Mouse (Mus musculus) stomach, embryonic 16.5 days (tissue): ENCODE measurements around the gene Spata5. TPM values are rescaled to one million over a fixed set of nuclear protein-coding genes. Genes with fewer than 3 reads are reported as not detected.
"Not testable (repeated sequence)": the region's sequence is repeated elsewhere in the genome, so short reads cannot be mapped to it uniquely, and the experiment has no call there.

Experiments
- ATAC-seq: fragments of 200-750 bp; cut with Nextera tagmentation; 2 replicates; pipeline ENCODE4 v1.8.0; 2017; ENCODE audit warnings: moderate number of reproducible peaks, moderate TSS enrichment; ENCODE audit not compliant: insufficient read depth, low FRiP score
- H3K27ac ChIP-seq: fragments of 300-500 bp; sonication (generic); 2 replicates; pipeline ENCODE4 v1.5.1; 2014; ENCODE audit warnings: low read length
- H3K27me3 ChIP-seq: fragments of 300-500 bp; sonication (generic); 2 replicates; pipeline ENCODE4 v1.6.1; 2014; ENCODE audit warnings: low read length, control low read depth, mixed read lengths; ENCODE audit not compliant: control insufficient read depth, insufficient read depth
- H3K36me3 ChIP-seq: fragments of 300-500 bp; sonication (generic); 2 replicates; pipeline ENCODE4 v1.6.1; 2014; ENCODE audit warnings: low read length; ENCODE audit not compliant: control insufficient read depth, insufficient read depth
- H3K4me1 ChIP-seq: fragments of 300-500 bp; sonication (generic); 2 replicates; pipeline ENCODE4 v1.6.1; 2014; ENCODE audit warnings: low read length, control low read depth, mixed read lengths; ENCODE audit not compliant: control insufficient read depth, insufficient read depth
- H3K4me2 ChIP-seq: fragments of 300-500 bp; sonication (generic); 2 replicates; pipeline ENCODE4 v1.6.1; 2014; ENCODE audit warnings: low read depth, low read length, mixed read lengths
- H3K4me3 ChIP-seq: fragments of 300-500 bp; sonication (generic); replicated peaks from 2 replicates; pipeline ENCODE4 v1.5.1; 2014; ENCODE audit warnings: mild to moderate bottlenecking, low read length
- H3K9ac ChIP-seq: fragments of 300-500 bp; sonication (generic); 2 replicates; pipeline ENCODE4 v1.6.1; 2014; ENCODE audit warnings: low read length
- H3K9me3 ChIP-seq: fragments of 300-500 bp; sonication (generic); replicated peaks from 2 replicates; pipeline ENCODE4 v1.6.1; 2016; ENCODE audit warnings: low read length, control low read depth; ENCODE audit not compliant: control insufficient read depth
- WGBS: fragments of 180-500 bp; shearing (Covaris S2); extraction: QIAGEN DNeasy Blood & Tissue Kit; methylation state at CpG from one replicate; pipeline ENCODE4 v1.1.7; 2014; 5-methylcytosine and 5-hydroxymethylcytosine counted together
- polyA plus RNA-seq: library from polyadenylated mRNA; unstranded; fragments of >200 nt; fragmentation: Nextera tagmentation; extraction: Ambion mirVana; gene quantifications from 2 replicates; pipeline ENCODE4 v1.2.1, GENCODE M21; 2015

Gene Spata5
- polyA plus RNA-seq, 1 experiment from 2014 or later, result 28.0 TPM

GRCm38 (mm10) chr3:37510055-37511032, 90.6 kb downstream of the Spata5 start:
- no peak overlapping the region for H3K4me2 ChIP-seq
- ATAC-seq, result no peak
- H3K27me3 ChIP-seq, result no peaks in the 10 kb centered on the region
- H3K9ac ChIP-seq, result no peak overlapping the region
- 65% methylated on average over 7 of the region's 7 CpGs for WGBS
- H3K36me3 ChIP-seq, result no peaks in the 10 kb centered on the region
- no peaks in the 10 kb centered on the region for H3K9me3 ChIP-seq
- no peak overlapping the region for H3K27ac ChIP-seq
- no peak overlapping the region for H3K4me3 ChIP-seq
- no peaks in the 10 kb centered on the region for H3K4me1 ChIP-seq

- Histone ChIP-seq H3K27me3 (no peaks in the 10 kb centered on the region), H3K9ac (no peak overlapping the region), H3K4me2 (no peak overlapping the region), H3K27ac (no peak overlapping the region), H3K4me3 (no peak overlapping the region), H3K9me3 (no peaks in the 10 kb centered on the region), H3K4me1 (no peaks in the 10 kb centered on the region), H3K36me3 (no peaks in the 10 kb centered on the region)
- WGBS, result 24% methylated on average over 2 of the region's 2 CpGs
- ATAC-seq, result no peak
Measured at GRCm38 (mm10) chr3:37515485-37515884, 95.8 kb downstream of the Spata5 start.

GRCm38 (mm10) chr3:37516379-37516778, 96.7 kb downstream of the Spata5 start:
- Histone ChIP-seq H3K36me3 (no peaks in the 10 kb centered on the region), H3K4me2 (no peak overlapping the region), H3K27me3 (no peaks in the 10 kb centered on the region), H3K9me3 (no peaks in the 10 kb centered on the region), H3K4me3 (no peak overlapping the region), H3K27ac (no peak overlapping the region), H3K9ac (no peak overlapping the region), H3K4me1 (no peaks in the 10 kb centered on the region)
- WGBS, result 97% methylated on average over 2 of the region's 2 CpGs
- ATAC-seq, result no peak

GRCm38 (mm10) chr3:37518611-37519010, 98.9 kb downstream of the Spata5 start:
- no peak for ATAC-seq
- no peaks in the 10 kb centered on the region for H3K9me3 ChIP-seq

GRCm38 (mm10) chr3:37520334-37521023, 100.8 kb downstream of the Spata5 start:
- no peak overlapping the region for H3K4me3 ChIP-seq
- no peaks in the 10 kb centered on the region for H3K9me3 ChIP-seq
- 76% methylated on average over 3 of the region's 3 CpGs for WGBS
- no peaks in the 10 kb centered on the region for H3K36me3 ChIP-seq
- H3K4me1 ChIP-seq, result no peaks in the 10 kb centered on the region
- H3K27me3 ChIP-seq, result no peaks in the 10 kb centered on the region
- no peak overlapping the region for H3K4me2 ChIP-seq
- H3K27ac ChIP-seq, result no peak overlapping the region
- no peak overlapping the region for H3K9ac ChIP-seq
- ATAC-seq, result no peak

More at GRCm38 (mm10) chr3:37518611-37519010, 98.9 kb downstream of the Spata5 start:
- Histone ChIP-seq H3K27me3 (no peaks in the 10 kb centered on the region), H3K36me3 (no peaks in the 10 kb centered on the region), H3K4me3 (no peak overlapping the region), H3K27ac (no peak overlapping the region), H3K4me2 (no peak overlapping the region), H3K9ac (no peak overlapping the region), H3K4me1 (no peaks in the 10 kb centered on the region)

GRCm38 (mm10) chr3:37532079-37532478, 112.4 kb downstream of the Spata5 start:
- Histone ChIP-seq H3K36me3 (no peaks in the 10 kb centered on the region), H3K4me1 (no peaks in the 10 kb centered on the region), H3K9ac (no peak overlapping the region), H3K9me3 (no peaks in the 10 kb centered on the region), H3K27me3 (no peaks in the 10 kb centered on the region), H3K4me3 (no peak overlapping the region), H3K4me2 (no peak overlapping the region), H3K27ac (no peak overlapping the region)
- no peak for ATAC-seq

GRCm38 (mm10) chr3:37540701-37541100, 121.0 kb downstream of the Spata5 start:
- H3K4me3 ChIP-seq, H3K27ac ChIP-seq, H3K4me1 ChIP-seq, H3K9ac ChIP-seq, H3K9me3 ChIP-seq, ATAC-seq, H3K27me3 ChIP-seq, H3K36me3 ChIP-seq, H3K4me2 ChIP-seq: not testable (repeated sequence)
- WGBS, result 92% methylated on average over 2 of the region's 2 CpGs

GRCm38 (mm10) chr3:37546351-37546750, 126.7 kb downstream of the Spata5 start:
- H3K9me3 ChIP-seq, result no peaks in the 10 kb centered on the region
- 85% methylated on average over 4 of the region's 4 CpGs for WGBS

GRCm38 (mm10) chr3:37550190-37550589, 130.5 kb downstream of the Spata5 start:
- H3K4me1 ChIP-seq, result no peaks in the 10 kb centered on the region
- no peak overlapping the region for H3K27ac ChIP-seq
- no peaks in the 10 kb centered on the region for H3K9me3 ChIP-seq
- H3K4me2 ChIP-seq, result no peak overlapping the region
- H3K9ac ChIP-seq, result no peak overlapping the region
- whole genome bisulfite sequencing, result 88% methylated on average over 3 of the region's 3 CpGs
- H3K4me3 ChIP-seq, result no peak overlapping the region
- H3K36me3 ChIP-seq, result no peaks in the 10 kb centered on the region
- no peaks in the 10 kb centered on the region for H3K27me3 ChIP-seq
- no peak for ATAC-seq

More at GRCm38 (mm10) chr3:37546351-37546750, 126.7 kb downstream of the Spata5 start:
- Histone ChIP-seq H3K27ac (no peak overlapping the region), H3K4me3 (no peak overlapping the region), H3K4me2 (no peak overlapping the region), H3K36me3 (no peaks in the 10 kb centered on the region), H3K27me3 (no peaks in the 10 kb centered on the region), H3K9ac (no peak overlapping the region), H3K4me1 (no peaks in the 10 kb centered on the region)
- ATAC-seq, result no peak
